Mouse (Mus musculus) forebrain, embryonic 14.5 days (tissue): ENCODE measurements around the gene Tmem110. TPM values are rescaled to one million over a fixed set of nuclear protein-coding genes. Genes with fewer than 3 reads are reported as not detected.

ENCODE experiments used
- ATAC-seq: fragments of 200-750 bp; cut with Nextera tagmentation; 2 replicates; pipeline ENCODE4 v1.8.0; 2017; ENCODE audit warnings: mild to moderate bottlenecking, moderate library complexity
- DNase-seq: peaks from one replicate; pipeline ENCODE4 v3.0.0-alpha.2; 2015; ENCODE audit warnings: low spot score
- H3K27ac ChIP-seq: fragments of 300-500 bp; sonication (generic); 2 replicates; pipeline ENCODE4 v1.5.1; 2014; ENCODE audit warnings: low read depth, mild to moderate bottlenecking, control low read depth, low read length, moderate library complexity
- H3K27me3 ChIP-seq: fragments of 300-500 bp; sonication (generic); replicated peaks from 2 replicates; pipeline ENCODE4 v1.6.1; 2014; ENCODE audit warnings: low read length, control low read depth, mixed read lengths; ENCODE audit not compliant: control insufficient read depth, insufficient read depth
- H3K36me3 ChIP-seq: fragments of 300-500 bp; sonication (generic); 2 replicates; pipeline ENCODE4 v1.6.1; 2014; ENCODE audit warnings: low read length, control low read depth; ENCODE audit not compliant: control insufficient read depth, insufficient read depth
- H3K4me1 ChIP-seq: fragments of 300-500 bp; sonication (generic); 2 replicates; pipeline ENCODE4 v1.6.1; 2014; ENCODE audit warnings: antibody characterized with exemption, low read length, control low read depth; ENCODE audit not compliant: control insufficient read depth, insufficient read depth
- H3K4me2 ChIP-seq: fragments of 300-500 bp; sonication (generic); 2 replicates; pipeline ENCODE4 v1.6.1; 2014; ENCODE audit warnings: mild to moderate bottlenecking, control low read depth, low read length
- H3K4me3 ChIP-seq: fragments of 300-500 bp; sonication (generic); 2 replicates; pipeline ENCODE4 v1.5.1; 2014; ENCODE audit warnings: low read depth, low read length, control low read depth
- H3K9ac ChIP-seq: fragments of 300-500 bp; sonication (generic); 2 replicates; pipeline ENCODE4 v1.6.1; 2014; ENCODE audit warnings: mild to moderate bottlenecking, low read length, control low read depth, moderate library complexity
- H3K9me3 ChIP-seq: fragments of 300-500 bp; sonication (generic); replicated peaks from 2 replicates; pipeline ENCODE4 v1.6.1; 2016; ENCODE audit warnings: low read length, control low read depth, mixed read lengths; ENCODE audit not compliant: control insufficient read depth
- WGBS: fragments of 180-500 bp; shearing (Covaris S2); extraction: QIAGEN DNeasy Blood & Tissue Kit; methylation state at CpG from one replicate; pipeline ENCODE4 v1.1.7; 2014; 5-methylcytosine and 5-hydroxymethylcytosine counted together
- polyA plus RNA-seq: library from polyadenylated mRNA; unstranded; fragments of >200 nt; fragmentation: Nextera tagmentation; extraction: Ambion mirVana; gene quantifications from 2 replicates; pipeline ENCODE4 v1.2.1, GENCODE M21; 2014

The Tmem110 gene
- polyA plus RNA-seq, 1 experiment from 2014 or later: 15.6 TPM

- ATAC-seq: peak; percentile 21
- Histone ChIP-seq H3K27ac (no peak overlapping the region), H3K4me1 (peaks cover 8% of the 10 kb centered on the region), H3K9ac (peak overlapping the region; percentile 87), H3K4me2 (peak overlapping the region; percentile 75), H3K36me3 (no peaks in the 10 kb centered on the region), H3K4me3 (peak overlapping the region; percentile 84), H3K27me3 (no peaks in the 10 kb centered on the region), H3K9me3 (no peaks in the 10 kb centered on the region)
- WGBS: 22% methylated on average over 17 of the region's 17 CpGs
- DNase-seq: no peak
Measured at GRCm38 (mm10) chr14:30826174-30827140, 1.1 kb downstream of the Tmem110 start.

DNA sequence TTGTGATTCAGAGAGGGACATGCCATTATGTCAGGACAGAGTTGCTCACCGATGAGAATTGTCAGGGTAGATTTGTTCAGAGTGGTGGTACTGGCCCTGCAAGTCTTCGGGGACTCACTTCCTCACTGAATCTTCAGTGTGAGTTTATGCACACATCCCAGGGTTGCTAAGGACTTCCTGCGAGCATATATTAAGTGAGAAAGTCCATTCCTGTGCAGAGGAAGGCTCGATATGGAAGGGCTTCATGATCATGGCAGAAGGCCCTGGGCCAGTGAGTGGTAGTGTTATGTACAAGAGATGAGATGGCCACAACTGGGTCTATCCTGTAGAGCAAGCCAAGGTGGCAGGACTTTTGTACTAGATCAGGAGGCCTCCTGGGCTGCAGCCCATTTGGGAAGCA, 2.1 kb downstream of the Tmem110 start:
- WGBS: 83% methylated on average over 4 of the region's 4 CpGs
- H3K36me3 ChIP-seq: no peaks in the 10 kb centered on the region
- H3K27ac ChIP-seq: no peak overlapping the region
- no peaks in the 10 kb centered on the region for H3K27me3 ChIP-seq
- H3K4me2 ChIP-seq: no peak overlapping the region
- no peak for DNase-seq
- H3K9me3 ChIP-seq: no peaks in the 10 kb centered on the region
- H3K9ac ChIP-seq: no peak overlapping the region
- no peak overlapping the region for H3K4me3 ChIP-seq
- peaks cover 8% of the 10 kb centered on the region for H3K4me1 ChIP-seq
- no peak for ATAC-seq

DNA sequence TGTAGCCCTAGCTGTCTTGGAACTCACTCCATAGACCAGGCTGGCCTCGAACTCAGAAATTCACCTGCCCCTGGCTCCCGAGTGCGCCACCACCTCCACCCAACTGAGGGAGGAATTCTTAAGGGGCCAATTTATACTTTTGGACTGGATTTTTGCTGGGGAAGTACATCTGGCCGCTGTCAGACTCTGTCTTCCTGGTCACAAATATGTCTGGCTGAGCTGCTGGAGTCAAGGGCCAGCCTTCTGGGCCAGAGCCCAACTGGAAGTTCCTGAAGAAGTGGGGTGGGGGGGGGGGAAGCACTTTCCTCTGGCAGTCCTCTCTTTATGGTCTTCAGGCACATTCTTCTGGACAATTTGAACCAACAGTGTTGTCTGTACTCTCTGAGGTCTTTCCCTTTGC, 2.7 kb downstream of the Tmem110 start:
- H3K36me3 ChIP-seq: no peaks in the 10 kb centered on the region
- no peaks in the 10 kb centered on the region for H3K27me3 ChIP-seq
- no peak overlapping the region for H3K4me3 ChIP-seq
- ATAC-seq (no peak), DNase-seq (no peak)
- H3K27ac ChIP-seq: no peak overlapping the region
- H3K9me3 ChIP-seq: no peaks in the 10 kb centered on the region
- no peak overlapping the region for H3K9ac ChIP-seq
- no peak overlapping the region for H3K4me2 ChIP-seq
- H3K4me1 ChIP-seq: peaks cover 8% of the 10 kb centered on the region
- 92% methylated on average over 4 of the region's 4 CpGs for WGBS

- no peak overlapping the region for H3K9ac ChIP-seq
- H3K4me3 ChIP-seq: no peak overlapping the region
- no peak overlapping the region for H3K4me2 ChIP-seq
- ATAC-seq (no peak), DNase-seq (no peak)
- no peaks in the 10 kb centered on the region for H3K27me3 ChIP-seq
- no peak overlapping the region for H3K27ac ChIP-seq
- no peaks in the 10 kb centered on the region for H3K36me3 ChIP-seq
- peaks cover 8% of the 10 kb centered on the region for H3K4me1 ChIP-seq
- no peaks in the 10 kb centered on the region for H3K9me3 ChIP-seq
- WGBS: 84% methylated on average over 11 of the region's 11 CpGs
Measured at GRCm38 (mm10) chr14:30828635-30829460, 3.5 kb downstream of the Tmem110 start.

DNA sequence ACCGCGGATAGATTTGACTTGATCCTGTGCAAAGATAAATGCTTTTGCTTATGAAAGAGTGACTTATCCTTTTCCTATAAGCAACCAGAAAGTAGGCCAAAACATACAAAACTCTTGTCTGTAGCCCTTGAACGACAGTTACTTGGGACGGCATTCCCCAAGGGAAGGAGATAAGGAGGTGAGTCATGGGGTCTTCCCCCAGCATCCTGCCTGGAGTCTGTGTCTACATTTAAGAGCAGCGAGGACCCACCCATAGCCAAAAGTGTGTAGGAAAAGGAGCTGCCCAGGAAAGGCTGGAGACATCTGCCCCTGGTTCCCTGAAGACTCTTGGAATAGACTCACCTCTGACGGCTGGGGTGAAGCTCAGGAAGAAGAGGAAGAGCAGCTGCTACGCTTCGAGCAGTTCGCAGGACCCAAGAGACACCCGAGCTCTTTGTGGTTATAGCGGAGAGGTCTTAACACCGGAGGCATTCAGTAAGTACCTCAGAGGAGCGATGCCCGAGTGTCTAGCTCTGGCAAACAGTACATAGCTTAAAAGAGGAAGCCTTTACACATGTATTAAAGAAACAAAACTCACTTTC, 12.1 kb downstream of the Tmem110 start:
- Histone ChIP-seq H3K4me3 (no peak overlapping the region), H3K9me3 (no peaks in the 10 kb centered on the region), H3K36me3 (peaks cover 15% of the 10 kb centered on the region), H3K9ac (no peak overlapping the region), H3K27ac (no peak overlapping the region), H3K4me2 (no peak overlapping the region), H3K4me1 (no peaks in the 10 kb centered on the region), H3K27me3 (no peaks in the 10 kb centered on the region)
- no peak for ATAC-seq
- 95% methylated on average over 14 of the region's 14 CpGs for WGBS
- no peak for DNase-seq

DNA sequence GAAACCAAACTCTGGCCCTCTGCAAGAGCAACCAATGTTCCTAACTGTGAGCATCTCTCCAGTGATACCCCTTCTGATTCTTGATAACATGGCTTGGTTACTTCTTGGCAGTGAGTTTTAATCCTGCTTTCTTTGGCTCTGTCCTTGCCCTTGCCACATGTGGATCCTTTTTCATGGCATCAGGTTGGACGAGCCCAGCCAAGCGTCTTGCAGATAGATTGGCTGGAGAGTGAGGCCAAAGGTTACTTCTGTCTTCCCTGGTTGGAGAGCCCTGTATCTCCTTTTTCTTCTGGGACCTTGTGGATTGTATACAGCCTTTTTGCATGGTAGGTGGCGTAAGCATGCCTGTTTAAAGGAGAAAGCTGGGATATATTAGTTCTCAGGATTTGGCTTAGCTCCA, 18.3 kb downstream of the Tmem110 start:
- ATAC-seq: no peak
- 0 out of 2 replicates have a peak, but pooled peaks cover 3% of the 10 kb centered on the region for H3K36me3 ChIP-seq

DNA sequence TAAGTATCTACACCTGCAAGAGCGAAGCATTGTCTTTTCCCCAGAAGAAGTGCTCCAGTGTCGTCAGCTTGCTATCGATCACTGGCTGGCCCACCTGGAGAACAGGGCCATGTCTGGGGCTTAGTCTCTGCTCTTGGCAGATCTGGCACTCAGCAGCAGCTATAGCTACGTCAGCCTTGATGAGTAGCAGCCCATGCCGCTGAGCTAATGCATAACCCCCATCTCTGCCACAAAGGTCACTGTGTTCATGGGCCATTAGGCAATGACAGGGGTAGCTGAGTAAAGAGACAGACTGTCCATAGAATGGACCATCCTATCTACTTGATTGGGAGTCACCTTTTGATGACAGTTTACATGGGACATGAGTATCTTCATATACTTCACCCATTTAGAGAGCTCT, 25.1 kb downstream of the Tmem110 start:
- 94% methylated on average over 5 of the region's 5 CpGs for WGBS

More for the DNA sequence above, 18.3 kb downstream of the Tmem110 start:
- no peak overlapping the region for H3K27ac ChIP-seq
- 89% methylated on average over 3 of the region's 3 CpGs for WGBS
- no peaks in the 10 kb centered on the region for H3K9me3 ChIP-seq
- DNase-seq: no peak
- H3K9ac ChIP-seq: no peak overlapping the region
- H3K27me3 ChIP-seq: no peaks in the 10 kb centered on the region
- H3K4me1 ChIP-seq: no peaks in the 10 kb centered on the region
- no peak overlapping the region for H3K4me2 ChIP-seq
- no peak overlapping the region for H3K4me3 ChIP-seq

GRCm38 (mm10) chr14:30852325-30852724, 26.9 kb downstream of the Tmem110 start:
- H3K27ac ChIP-seq: no peak overlapping the region
- H3K4me1 ChIP-seq: no peaks in the 10 kb centered on the region
- 93% methylated on average over 5 of the region's 5 CpGs for WGBS
- no peak overlapping the region for H3K4me3 ChIP-seq
- no peaks in the 10 kb centered on the region for H3K9me3 ChIP-seq
- DNase-seq (no peak), ATAC-seq (no peak)
- no peak overlapping the region for H3K9ac ChIP-seq
- H3K36me3 ChIP-seq: no peaks in the 10 kb centered on the region
- no peaks in the 10 kb centered on the region for H3K27me3 ChIP-seq
- H3K4me2 ChIP-seq: no peak overlapping the region

More for the DNA sequence above, 25.1 kb downstream of the Tmem110 start:
- Histone ChIP-seq H3K9me3 (no peaks in the 10 kb centered on the region), H3K4me3 (no peak overlapping the region), H3K9ac (no peak overlapping the region), H3K27ac (no peak overlapping the region), H3K4me1 (no peaks in the 10 kb centered on the region), H3K4me2 (no peak overlapping the region), H3K27me3 (no peaks in the 10 kb centered on the region), H3K36me3 (0 out of 2 replicates have a peak, but pooled peaks cover 2% of the 10 kb centered on the region)
- ATAC-seq (no peak), DNase-seq (no peak)
